Mouse (Mus musculus) liver, adult 2 months (tissue): Measurements from ENCODE around the gene Gal3st2c.

Experiments used
- CTCF ChIP-seq: fragments of 200-500 bp; IDR thresholded peaks from 2 replicates; pipeline ENCODE4 v1.5.1; 2011; ENCODE audit warnings: low read depth, low read length, control low read depth
- POLR2A ChIP-seq: fragments of 200-500 bp; IDR thresholded peaks from 2 replicates; pipeline ENCODE4 v1.6.1; 2011; ENCODE audit warnings: low read length, control low read depth; ENCODE audit not compliant: insufficient read depth; ENCODE audit errors: extremely low read depth

DNA sequence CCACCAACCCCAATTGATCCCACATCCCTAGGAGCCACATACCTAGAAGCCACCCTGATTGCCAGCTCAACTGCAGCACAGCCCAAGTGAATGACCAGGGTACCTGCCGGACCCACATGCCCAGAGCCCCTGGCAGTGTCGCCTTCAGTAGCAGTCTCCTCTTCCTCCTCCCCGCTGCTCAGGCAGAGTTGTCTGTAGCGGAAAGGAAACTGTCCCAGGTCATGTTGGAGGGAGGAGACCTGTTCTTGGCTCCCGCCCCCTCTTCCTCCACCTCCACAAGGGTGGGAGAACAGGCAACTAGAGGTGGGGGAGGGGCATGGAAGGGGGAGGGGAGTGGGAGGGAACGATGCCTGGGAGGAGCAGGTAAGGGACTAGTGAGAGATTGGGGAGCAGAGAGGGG lies 62.1 kb downstream of the Gal3st2c start, which contains the start of gene Pdcd1:
- TF ChIP-seq CTCF (no peak), POLR2A (no peak)
